Mouse (Mus musculus): ENCODE measurements around the gene Shcbp1l. TPM values are rescaled to one million over a fixed set of nuclear protein-coding genes. Genes with fewer than 3 reads are reported as not detected.

Gene Shcbp1l
- total RNA-seq, 1 experiment from 2014 or later: 0.41 TPM

GRCm38 (mm10) chr1:153487500-153487879 is 62.5 kb downstream of the Shcbp1l start, which contains the start of gene Dhx9:
Gene Dhx9, minus strand, starts transcription at chr1:153487660.
- DNase-seq: peak; percentile 100

DNA sequence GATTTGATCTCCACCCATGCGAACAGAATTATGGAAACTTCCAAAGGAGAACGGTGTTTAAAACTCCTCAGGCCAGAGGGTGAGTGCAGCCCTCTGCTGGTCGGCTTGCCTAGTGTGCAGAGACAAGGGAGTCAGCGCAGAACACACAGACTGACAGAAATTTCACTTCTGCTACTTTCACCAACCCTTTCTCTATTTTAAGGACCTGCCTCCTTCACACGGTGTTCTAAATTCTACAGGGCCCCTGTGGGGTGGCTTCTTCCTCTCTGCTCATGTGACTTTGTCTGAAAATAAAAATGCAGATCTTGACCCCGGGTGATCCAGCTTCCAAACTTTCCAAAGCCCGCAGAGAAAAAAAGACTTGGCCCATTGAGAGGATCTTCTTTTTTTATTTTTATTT is 64.2 kb downstream of the Shcbp1l start:
- DNase-seq: peak; percentile 40

DNA sequence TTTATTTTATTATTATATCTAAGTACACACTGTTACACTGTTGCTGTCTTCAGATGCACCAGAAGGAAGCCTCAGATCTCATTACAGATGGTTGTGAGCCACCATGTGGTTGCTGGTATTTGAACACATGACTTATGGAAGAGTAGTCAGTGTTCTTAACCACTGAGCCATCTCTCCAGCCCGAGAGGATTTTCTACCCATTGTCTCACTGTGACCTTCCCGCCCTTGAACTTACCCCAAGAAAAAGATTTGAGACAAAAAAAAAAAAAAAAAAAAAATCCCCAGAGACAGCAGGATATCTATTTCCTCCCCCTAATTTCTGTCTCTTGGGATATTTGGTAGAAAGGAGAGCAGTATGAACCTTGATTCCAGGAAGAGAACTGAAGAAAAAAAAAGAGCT is 64.6 kb downstream of the Shcbp1l start:
- no peak for DNase-seq

DNA sequence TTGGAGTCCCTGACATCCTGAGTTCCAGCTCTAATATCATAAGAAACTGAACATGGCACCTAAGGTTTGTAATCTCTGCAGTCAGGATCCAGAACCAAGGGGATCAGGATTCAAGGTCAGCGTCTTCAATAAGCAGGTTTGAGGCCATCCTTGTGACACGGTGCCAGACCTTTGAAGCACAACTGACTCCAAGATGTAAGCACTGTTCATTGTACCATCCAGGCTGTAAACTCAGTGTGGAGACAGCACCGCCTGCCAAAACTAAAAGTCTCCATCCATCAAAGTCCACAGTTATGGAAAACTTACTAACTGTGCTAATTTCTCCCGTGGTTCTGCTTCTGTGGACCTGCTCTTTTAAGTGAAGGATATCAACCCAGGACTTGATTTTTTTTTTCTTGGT is 65.0 kb downstream of the Shcbp1l start:
- no peak for DNase-seq

- no peak for DNase-seq
Measured at GRCm38 (mm10) chr1:153491345-153491744, 66.4 kb downstream of the Shcbp1l start.

- no peak for DNase-seq
Measured at GRCm38 (mm10) chr1:153491822-153492221, 66.9 kb downstream of the Shcbp1l start.

DNA sequence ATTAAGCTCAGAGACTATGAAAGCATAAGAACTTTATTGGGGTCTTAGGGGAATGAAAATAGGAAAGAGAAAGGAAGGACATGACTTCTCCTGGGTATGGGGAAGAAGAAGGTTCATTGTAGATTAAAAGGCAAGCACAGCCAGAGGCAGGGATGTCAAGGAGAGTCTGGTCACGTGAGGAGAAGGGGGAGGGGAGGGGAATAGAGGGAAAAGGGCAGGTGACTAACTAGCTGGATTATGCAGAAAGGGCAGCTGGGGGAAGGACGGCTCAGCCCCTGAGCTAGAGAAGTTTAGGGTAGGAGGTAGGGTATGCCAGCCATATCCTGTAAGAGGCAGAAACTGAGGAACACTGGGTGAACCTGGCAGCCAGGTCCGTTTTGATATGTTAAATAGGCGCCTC is 68.4 kb downstream of the Shcbp1l start:
- DNase-seq: peak; percentile 72

DNA sequence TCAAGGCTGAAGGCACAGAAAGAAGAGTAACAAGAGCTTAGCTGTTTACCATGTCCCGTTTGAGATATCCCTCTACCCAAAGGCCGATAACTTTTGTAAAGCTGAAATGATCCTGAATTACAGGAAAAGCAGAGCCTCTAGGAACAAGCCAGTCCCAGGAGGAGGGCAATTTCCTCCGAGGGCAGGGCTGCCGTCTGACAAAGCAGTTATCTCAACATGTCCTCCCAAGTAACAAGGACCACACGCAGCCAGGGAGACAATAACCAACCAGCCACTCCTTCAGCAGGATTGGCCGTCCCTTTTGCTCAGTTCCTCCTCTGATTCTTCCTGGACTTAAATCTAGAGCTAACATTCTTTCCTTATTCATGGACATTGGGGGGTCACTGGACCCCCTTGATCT is 69.0 kb downstream of the Shcbp1l start:
- DNase-seq: no peak

- DNase-seq: no peak
Measured at GRCm38 (mm10) chr1:153496030-153496429, 71.1 kb downstream of the Shcbp1l start.

- DNase-seq: no peak
Measured at GRCm38 (mm10) chr1:153500030-153500429, 75.1 kb downstream of the Shcbp1l start.

DNA sequence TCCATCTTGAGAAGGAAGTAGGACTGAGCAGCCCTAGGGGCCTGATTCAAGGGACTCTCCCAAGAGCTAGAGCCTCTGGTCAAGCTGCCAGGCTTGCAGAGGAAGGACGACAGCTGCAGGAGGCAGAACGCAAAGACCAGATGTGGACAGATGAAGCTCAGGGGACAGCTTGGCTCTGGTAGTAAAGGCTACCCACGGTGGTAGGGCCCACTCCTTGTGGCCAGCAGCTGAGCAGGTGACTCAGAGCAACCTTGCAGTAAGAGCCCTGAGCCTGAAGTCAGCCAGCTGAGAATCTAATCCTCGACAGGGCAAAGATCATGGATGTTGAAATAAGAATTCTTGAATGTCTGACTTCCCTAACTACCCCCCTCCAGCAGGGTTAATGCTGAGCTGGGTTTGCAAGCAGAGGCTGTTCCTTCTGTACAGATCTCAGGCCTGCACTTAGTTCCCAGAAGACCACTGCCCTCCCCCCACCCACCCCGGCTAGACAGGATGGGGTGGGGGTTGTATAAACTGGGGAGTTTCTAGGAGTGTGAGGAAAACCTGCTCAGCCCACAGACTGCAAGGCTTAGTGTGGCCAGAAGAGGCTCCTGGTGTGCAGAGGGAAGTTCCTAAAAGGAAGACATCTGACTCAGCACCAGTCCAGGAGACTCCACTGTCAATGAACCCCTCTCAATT is 76.8 kb downstream of the Shcbp1l start:
- peak; percentile 56 for DNase-seq

Other genes with a start within 250 kb of the Shcbp1l start
- 0.70 and 2.1 TPM in 2 replicates for gene Lamc2, start 238.7 kb upstream of the Shcbp1l start, total RNA-seq (2021)
- 169 and 170 TPM in 2 replicates for gene Lamc1, start 92.4 kb upstream of the Shcbp1l start, total RNA-seq (2021)
- 119 and 131 TPM in 2 replicates for gene Dhx9, start 62.5 kb downstream of the Shcbp1l start, total RNA-seq (2021)
- 3.1 and 5.6 TPM in 2 replicates for gene Npl, start 124.9 kb downstream of the Shcbp1l start, total RNA-seq (2021)
- 0.07 and 0.41 TPM in 2 replicates for gene Rgs8, start 227.9 kb downstream of the Shcbp1l start, total RNA-seq (2021)

Data from adrenal gland, postnatal 14 days (tissue).